Mouse (Mus musculus) testis, adult 2 months (tissue): ENCODE results near the gene 4930562C15Rik.

Experiments used
- CTCF ChIP-seq: fragments of 200-500 bp; IDR thresholded peaks from 2 replicates; pipeline ENCODE4 v1.5.1; 2012; ENCODE audit warnings: low read depth, mild to moderate bottlenecking, inconsistent platforms, low read length, moderate library complexity; ENCODE audit not compliant: control insufficient read depth, insufficient read depth, insufficient replicate concordance
- POLR2A ChIP-seq: fragments of 200-500 bp; IDR thresholded peaks from 2 replicates; pipeline ENCODE4 v1.6.1; 2012; ENCODE audit warnings: low read depth, mild to moderate bottlenecking, inconsistent platforms, low read length, moderate library complexity; ENCODE audit not compliant: control insufficient read depth

GRCm38 (mm10) chr16:4913783-4914735 is 78.8 kb downstream of the 4930562C15Rik start:
- no peak for TF ChIP-seq POLR2A
- TF ChIP-seq CTCF: peak; percentile 66; the same call in 1 of the 2 replicates
